Mouse (Mus musculus): ENCODE measurements around the gene Chtf18. TPM values are rescaled to one million over a fixed set of nuclear protein-coding genes. Genes with fewer than 3 reads are reported as not detected.

Gene Chtf18
- 15.6 and 20.0 TPM in 2 replicates for polyA plus RNA-seq (2012)

- TF ChIP-seq TAL1 (IDR thresholded peaks at IDR 0.05; ENCODE audit: low read length) (no peak), GATA1 (IDR thresholded peaks at IDR 0.05; ENCODE audit: low read length) (no peak)
- Histone ChIP-seq H3K4me1 (ENCODE audit: control insufficient read depth) (peaks cover 53% of the 10 kb centered on the region), H3K9me3 (ENCODE audit: control insufficient read depth, low read length) (peaks cover 7% of the 10 kb centered on the region), H3K27me3 (ENCODE audit: control insufficient read depth) (no peaks in the 10 kb centered on the region), H3K4me3 (replicated peaks) (peak within 1 kb of the TSS; percentile 76), H3K36me3 (ENCODE audit: control insufficient read depth) (peaks cover 59% of the 10 kb centered on the region)
These were observed at the start of gene Chtf18, which contains the start of gene Rpusd1 for GRCm38 (mm10) chr17:25727265-25728008. Gene Chtf18 (minus strand): TSS chr17:25727419. Gene Rpusd1 (plus strand): TSS chr17:25727670.

- Histone ChIP-seq H3K27me3 (ENCODE audit: control insufficient read depth) (peaks cover 3% of the 10 kb centered on the region; the same call in 1 of the 2 replicates), H3K4me3 (replicated peaks) (no peak overlapping the region), H3K36me3 (ENCODE audit: control insufficient read depth) (peaks cover 46% of the 10 kb centered on the region), H3K4me1 (ENCODE audit: control insufficient read depth) (peaks cover 21% of the 10 kb centered on the region), H3K9me3 (ENCODE audit: control insufficient read depth, low read length) (no peaks in the 10 kb centered on the region)
- TF ChIP-seq TAL1 (IDR thresholded peaks at IDR 0.05; ENCODE audit: low read length) (no peak), GATA1 (IDR thresholded peaks at IDR 0.05; ENCODE audit: low read length) (no peak)
These were observed 48.3 kb upstream of the Chtf18 start for GRCm38 (mm10) chr17:25775318-25776062.

- Histone ChIP-seq H3K27me3 (ENCODE audit: control insufficient read depth) (peaks cover 7% of the 10 kb centered on the region), H3K4me3 (replicated peaks) (peak within 1 kb of the TSS; percentile 76), H3K36me3 (ENCODE audit: control insufficient read depth) (peaks cover 29% of the 10 kb centered on the region), H3K9me3 (ENCODE audit: control insufficient read depth, low read length) (no peaks in the 10 kb centered on the region), H3K4me1 (ENCODE audit: control insufficient read depth) (peaks cover 21% of the 10 kb centered on the region)
- TF ChIP-seq GATA1 (IDR thresholded peaks at IDR 0.05; ENCODE audit: low read length) (no peak), TAL1 (IDR thresholded peaks at IDR 0.05; ENCODE audit: low read length) (no peak)
These were observed 46.4 kb upstream of the Chtf18 start, which contains the start of gene Narfl for GRCm38 (mm10) chr17:25773549-25774120. Gene Narfl (plus strand): TSS chr17:25773776.

- Histone ChIP-seq H3K36me3 (ENCODE audit: control insufficient read depth) (no peaks in the 10 kb centered on the region), H3K4me1 (ENCODE audit: control insufficient read depth) (peaks cover 9% of the 10 kb centered on the region), H3K9me3 (ENCODE audit: control insufficient read depth, low read length) (no peaks in the 10 kb centered on the region), H3K4me3 (replicated peaks) (no peak overlapping the region), H3K27me3 (ENCODE audit: control insufficient read depth) (peaks cover 11% of the 10 kb centered on the region)
- TF ChIP-seq TAL1 (IDR thresholded peaks at IDR 0.05; ENCODE audit: low read length), result no peak
- no peak for TF ChIP-seq GATA1 (IDR thresholded peaks at IDR 0.05; ENCODE audit: low read length)
These were observed 42.1 kb upstream of the Chtf18 start for GRCm38 (mm10) chr17:25769331-25769730.

GRCm38 (mm10) chr17:25765886-25766285 is 38.7 kb upstream of the Chtf18 start:
- Histone ChIP-seq H3K9me3 (ENCODE audit: control insufficient read depth, low read length) (no peaks in the 10 kb centered on the region), H3K4me1 (ENCODE audit: control insufficient read depth) (no peaks in the 10 kb centered on the region), H3K4me3 (replicated peaks) (no peak overlapping the region), H3K36me3 (ENCODE audit: control insufficient read depth) (no peaks in the 10 kb centered on the region), H3K27me3 (ENCODE audit: control insufficient read depth) (peaks cover 8% of the 10 kb centered on the region)
- TF ChIP-seq TAL1 (IDR thresholded peaks at IDR 0.05; ENCODE audit: low read length), result no peak
- no peak for TF ChIP-seq GATA1 (IDR thresholded peaks at IDR 0.05; ENCODE audit: low read length)

GRCm38 (mm10) chr17:25762591-25762990 is 35.4 kb upstream of the Chtf18 start:
- H3K27me3 ChIP-seq (ENCODE audit: control insufficient read depth), result peaks cover 7% of the 10 kb centered on the region
- TF ChIP-seq TAL1 (IDR thresholded peaks at IDR 0.05; ENCODE audit: low read length) (no peak), GATA1 (IDR thresholded peaks at IDR 0.05; ENCODE audit: low read length) (no peak)
- H3K4me3 ChIP-seq (replicated peaks), result no peak overlapping the region
- H3K36me3 ChIP-seq (ENCODE audit: control insufficient read depth), result no peaks in the 10 kb centered on the region
- H3K9me3 ChIP-seq (ENCODE audit: control insufficient read depth, low read length), result no peaks in the 10 kb centered on the region
- H3K4me1 ChIP-seq (ENCODE audit: control insufficient read depth), result no peaks in the 10 kb centered on the region

GRCm38 (mm10) chr17:25761561-25761970 is 34.3 kb upstream of the Chtf18 start:
- Histone ChIP-seq H3K36me3 (ENCODE audit: control insufficient read depth) (no peaks in the 10 kb centered on the region), H3K4me1 (ENCODE audit: control insufficient read depth) (no peaks in the 10 kb centered on the region), H3K9me3 (ENCODE audit: control insufficient read depth, low read length) (no peaks in the 10 kb centered on the region), H3K27me3 (ENCODE audit: control insufficient read depth) (0 out of 2 replicates have a peak, but pooled peaks cover 3% of the 10 kb centered on the region), H3K4me3 (replicated peaks) (no peak overlapping the region)
- TF ChIP-seq TAL1 (IDR thresholded peaks at IDR 0.05; ENCODE audit: low read length) (no peak), GATA1 (IDR thresholded peaks at IDR 0.05; ENCODE audit: low read length) (no peak)

GRCm38 (mm10) chr17:25760148-25760547 is 32.9 kb upstream of the Chtf18 start:
- no peaks in the 10 kb centered on the region for H3K4me1 ChIP-seq (ENCODE audit: control insufficient read depth)
- TF ChIP-seq GATA1 (IDR thresholded peaks at IDR 0.05; ENCODE audit: low read length), result no peak
- TF ChIP-seq TAL1 (IDR thresholded peaks at IDR 0.05; ENCODE audit: low read length), result no peak
- H3K9me3 ChIP-seq (ENCODE audit: control insufficient read depth, low read length), result no peaks in the 10 kb centered on the region
- H3K36me3 ChIP-seq (ENCODE audit: control insufficient read depth), result no peaks in the 10 kb centered on the region
- H3K27me3 ChIP-seq (ENCODE audit: control insufficient read depth), result 0 out of 2 replicates have a peak, but pooled peaks cover 3% of the 10 kb centered on the region
- H3K4me3 ChIP-seq (replicated peaks), result no peak overlapping the region

- 0 out of 2 replicates have a peak, but pooled peaks cover 3% of the 10 kb centered on the region for H3K27me3 ChIP-seq (ENCODE audit: control insufficient read depth)
- H3K9me3 ChIP-seq (ENCODE audit: control insufficient read depth, low read length), result no peaks in the 10 kb centered on the region
- TF ChIP-seq TAL1 (IDR thresholded peaks at IDR 0.05; ENCODE audit: low read length) (no peak), GATA1 (IDR thresholded peaks at IDR 0.05; ENCODE audit: low read length) (no peak)
- H3K4me3 ChIP-seq (replicated peaks), result no peak overlapping the region
- H3K4me1 ChIP-seq (ENCODE audit: control insufficient read depth), result no peaks in the 10 kb centered on the region
- no peaks in the 10 kb centered on the region for H3K36me3 ChIP-seq (ENCODE audit: control insufficient read depth)
These were observed 30.5 kb upstream of the Chtf18 start for GRCm38 (mm10) chr17:25757691-25758090.
